Mouse (Mus musculus): ENCODE data around the gene Ankrd31.
A peak's percentile ranks its signal among the peaks of the same experiment; 100 is the strongest.

The Ankrd31 gene

DNA sequence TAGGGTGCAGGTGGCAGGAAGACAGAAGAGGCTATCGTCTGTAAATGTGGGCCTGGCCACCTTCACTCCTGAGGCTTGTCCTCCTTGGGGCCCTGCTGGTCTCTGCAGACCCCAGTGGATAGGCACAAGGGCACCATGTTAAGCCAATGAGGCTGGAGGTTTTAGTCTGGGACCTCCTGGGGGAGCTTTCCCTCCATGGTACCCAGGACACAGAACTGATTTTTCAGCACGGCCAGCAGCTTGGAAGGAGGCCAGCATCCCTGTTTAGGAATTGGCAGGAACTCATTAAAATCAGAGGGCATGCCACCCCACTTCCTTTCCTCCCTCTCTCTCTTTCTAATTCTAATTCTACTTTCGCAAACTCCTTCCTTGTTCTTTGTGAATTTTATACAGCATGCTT is 195.5 kb downstream of the Ankrd31 start:
- DNase-seq = peak; percentile 35 to 54

DNA sequence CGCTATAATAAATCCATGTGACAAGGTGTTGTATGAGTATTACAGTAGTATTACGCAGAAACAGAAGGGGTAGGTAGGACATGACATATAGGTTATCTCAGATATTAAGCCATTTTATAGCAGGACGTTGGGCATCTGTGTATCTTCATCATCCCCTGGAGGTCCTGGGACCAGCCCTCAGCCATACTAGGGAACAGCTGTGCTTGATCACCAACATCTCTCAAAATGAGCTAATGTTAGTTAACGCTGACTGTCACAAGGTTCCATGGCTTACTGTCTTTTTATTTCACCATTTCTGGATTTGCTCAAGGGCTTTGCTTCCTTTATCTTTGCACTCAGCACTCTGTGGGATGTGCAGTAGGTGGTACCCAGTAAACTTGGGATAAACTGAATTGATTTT is 197.7 kb downstream of the Ankrd31 start:
- DNase-seq = no peak

DNA sequence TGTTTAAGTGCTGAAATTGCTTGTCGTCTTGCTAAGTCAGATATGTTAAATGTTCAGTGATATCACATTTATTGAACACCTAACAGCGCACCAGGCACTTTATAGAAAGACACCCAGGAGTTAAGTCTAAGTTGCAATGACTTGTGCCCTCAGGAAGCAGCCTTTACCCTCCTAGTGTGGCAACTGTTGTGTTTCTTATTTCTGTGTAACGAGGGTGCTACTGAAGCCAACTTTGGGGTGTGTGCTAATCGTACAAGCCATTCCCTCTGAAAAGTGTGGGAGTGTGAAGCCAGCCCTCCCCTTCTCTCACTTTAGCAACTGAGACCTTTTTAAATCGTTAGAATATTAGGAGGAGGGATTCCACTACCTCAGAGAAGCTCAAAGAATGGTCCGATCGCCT is 199.7 kb downstream of the Ankrd31 start:
- no peak for DNase-seq

DNA sequence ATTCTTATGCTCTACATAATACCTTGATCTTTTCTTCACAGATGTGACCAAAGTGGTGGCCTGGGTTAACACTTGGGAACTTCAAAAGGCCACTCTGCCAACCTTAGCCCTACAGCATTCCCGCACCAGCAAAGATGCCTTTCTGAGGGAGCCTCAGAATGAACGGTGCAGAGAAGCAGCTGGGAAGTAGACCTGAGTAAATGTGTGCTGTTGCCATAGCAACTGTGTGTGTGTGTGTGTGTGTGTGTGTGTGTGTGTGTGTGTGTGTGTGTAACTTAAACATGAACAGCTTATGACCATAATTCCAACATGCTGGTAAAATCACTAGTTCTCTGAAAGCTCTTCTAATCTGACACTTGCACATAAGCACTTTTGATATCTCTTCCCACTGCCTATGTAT is 203.8 kb downstream of the Ankrd31 start:
- no peak for DNase-seq

DNA sequence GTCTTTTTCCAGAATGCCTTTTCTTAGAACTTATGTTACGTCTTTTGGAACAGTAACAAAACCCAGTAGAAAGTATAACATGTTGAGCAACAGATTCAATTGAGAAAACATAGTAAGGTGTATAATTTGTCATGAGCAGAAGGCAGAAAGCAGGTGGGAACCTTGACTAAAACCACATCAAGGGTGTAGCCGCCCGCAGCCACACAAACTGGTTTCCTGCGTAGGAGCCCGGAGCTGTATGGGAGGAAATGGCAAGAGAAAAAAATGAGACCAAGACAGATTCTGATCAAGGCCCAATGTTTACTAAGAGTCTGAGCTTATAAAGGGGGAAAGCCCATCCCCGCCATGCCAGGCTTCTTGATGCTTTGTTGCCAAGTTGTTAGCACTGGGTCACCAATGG is 208.4 kb downstream of the Ankrd31 start:
- no peak for DNase-seq
